Mouse (Mus musculus): Measurements from ENCODE around the gene Aftph.

Gene Aftph

GRCm38 (mm10) chr11:20729403-20729802 lies 12.0 kb downstream of the Aftph start:
- DNase-seq (ENCODE audit: low read depth, low spot score) = no peak

- no peak for DNase-seq (ENCODE audit: low read depth, low spot score)
Measured at GRCm38 (mm10) chr11:20728044-20728443, 13.3 kb downstream of the Aftph start.

- DNase-seq (ENCODE audit: low read depth, low spot score) = no peak
Measured at GRCm38 (mm10) chr11:20723572-20723971, 17.8 kb downstream of the Aftph start.

- DNase-seq (ENCODE audit: low read depth, low spot score) = no peak
Measured at GRCm38 (mm10) chr11:20712068-20712671, 29.2 kb downstream of the Aftph start.

- DNase-seq (ENCODE audit: low read depth, low spot score) = peak; percentile 39
Measured at GRCm38 (mm10) chr11:20691000-20691399, 50.4 kb downstream of the Aftph start.

GRCm38 (mm10) chr11:20681679-20682078 lies 59.7 kb downstream of the Aftph start:
- DNase-seq (ENCODE audit: low read depth, low spot score) = no peak

- DNase-seq (ENCODE audit: low read depth, low spot score) = no peak
Measured at GRCm38 (mm10) chr11:20680781-20681180, 60.6 kb downstream of the Aftph start.

- DNase-seq (ENCODE audit: low read depth, low spot score) = no peak
Measured at GRCm38 (mm10) chr11:20679396-20679795, 62.0 kb downstream of the Aftph start.

- DNase-seq (ENCODE audit: low read depth, low spot score) = no peak
Measured at GRCm38 (mm10) chr11:20672513-20672912, 68.9 kb downstream of the Aftph start.

- DNase-seq (ENCODE audit: low read depth, low spot score) = no peak
Measured at GRCm38 (mm10) chr11:20671789-20672392, 69.5 kb downstream of the Aftph start.

- DNase-seq (ENCODE audit: low read depth, low spot score) = no peak
Measured at GRCm38 (mm10) chr11:20664878-20665277, 76.5 kb downstream of the Aftph start.

GRCm38 (mm10) chr11:20663580-20664198 lies 77.7 kb downstream of the Aftph start:
- no peak for DNase-seq (ENCODE audit: low read depth, low spot score)

GRCm38 (mm10) chr11:20662811-20663210 lies 78.6 kb downstream of the Aftph start:
- DNase-seq (ENCODE audit: low read depth, low spot score) = no peak

- DNase-seq (ENCODE audit: low read depth, low spot score) = no peak
Measured at GRCm38 (mm10) chr11:20661652-20662051, 79.7 kb downstream of the Aftph start.

GRCm38 (mm10) chr11:20660111-20661097 lies 81.0 kb downstream of the Aftph start:
- no peak for DNase-seq (ENCODE audit: low read depth, low spot score)

- DNase-seq (ENCODE audit: low read depth, low spot score) = no peak
Measured at GRCm38 (mm10) chr11:20659094-20659493, 82.3 kb downstream of the Aftph start.

GRCm38 (mm10) chr11:20656711-20657057 lies 84.7 kb downstream of the Aftph start:
- DNase-seq (ENCODE audit: low read depth, low spot score) = no peak

- no peak for DNase-seq (ENCODE audit: low read depth, low spot score)
Measured at GRCm38 (mm10) chr11:20655795-20656710, 85.3 kb downstream of the Aftph start.

- DNase-seq (ENCODE audit: low read depth, low spot score) = no peak
Measured at GRCm38 (mm10) chr11:20651166-20651565, 90.2 kb downstream of the Aftph start.

GRCm38 (mm10) chr11:20650006-20650639 lies 91.3 kb downstream of the Aftph start:
- no peak for DNase-seq (ENCODE audit: low read depth, low spot score)
